Mouse (Mus musculus) neural tube, embryonic 13.5 days (tissue): ENCODE results near the gene Snx33. TPM values are rescaled to one million over a fixed set of nuclear protein-coding genes. Genes with fewer than 3 reads are reported as not detected.
A peak's percentile ranks its signal among the peaks of the same experiment; 100 is the strongest.
"Not testable (repeated sequence)": the region's sequence is repeated elsewhere in the genome, so short reads cannot be mapped to it uniquely, and the experiment has no call there.

ENCODE experiments used
- ATAC-seq: fragments of 200-750 bp; cut with Nextera tagmentation; 2 replicates; pipeline ENCODE4 v1.8.0; 2017; ENCODE audit warnings: low read depth, mild to moderate bottlenecking, moderate TSS enrichment, moderate library complexity
- H3K27ac ChIP-seq: fragments of 300-500 bp; sonication (generic); replicated peaks from 2 replicates; pipeline ENCODE4 v1.5.1; 2015; ENCODE audit warnings: moderate library complexity, mild to moderate bottlenecking, inconsistent platforms
- H3K27me3 ChIP-seq: fragments of 300-500 bp; sonication (generic); 2 replicates; pipeline ENCODE4 v1.6.1; 2015; ENCODE audit warnings: mild to moderate bottlenecking, inconsistent platforms
- H3K36me3 ChIP-seq: fragments of 300-500 bp; sonication (generic); 2 replicates; pipeline ENCODE4 v1.6.1; 2015; ENCODE audit warnings: mild to moderate bottlenecking, inconsistent platforms
- H3K4me1 ChIP-seq: fragments of 300-500 bp; sonication (generic); replicated peaks from 2 replicates; pipeline ENCODE4 v1.6.1; 2015; ENCODE audit warnings: inconsistent platforms
- H3K4me2 ChIP-seq: fragments of 300-500 bp; sonication (generic); 2 replicates; pipeline ENCODE4 v1.6.1; 2015; ENCODE audit warnings: inconsistent platforms, mild to moderate bottlenecking, moderate library complexity
- H3K4me3 ChIP-seq: fragments of 300-500 bp; sonication (generic); 2 replicates; pipeline ENCODE4 v1.5.1; 2015; ENCODE audit warnings: mild to moderate bottlenecking, inconsistent platforms
- H3K9ac ChIP-seq: fragments of 300-500 bp; sonication (generic); 2 replicates; pipeline ENCODE4 v1.6.1; 2015; ENCODE audit warnings: moderate library complexity, mild to moderate bottlenecking, inconsistent platforms
- H3K9me3 ChIP-seq: fragments of 300-500 bp; sonication (generic); 2 replicates; pipeline ENCODE4 v1.6.1; 2016; ENCODE audit warnings: inconsistent platforms
- WGBS: fragments of 180-500 bp; shearing (Covaris S2); methylation state at CpG from one replicate; pipeline ENCODE4 v1.1.7; 2015; 5-methylcytosine and 5-hydroxymethylcytosine counted together
- polyA plus RNA-seq: library from polyadenylated mRNA; unstranded; fragments of >200 nt; fragmentation: Nextera tagmentation; extraction: Ambion mirVana; gene quantifications from 2 replicates; pipeline ENCODE4 v1.2.1, GENCODE M21; 2015

Gene Snx33
- polyA plus RNA-seq, 1 experiment from 2014 or later: 2.9 TPM

DNA sequence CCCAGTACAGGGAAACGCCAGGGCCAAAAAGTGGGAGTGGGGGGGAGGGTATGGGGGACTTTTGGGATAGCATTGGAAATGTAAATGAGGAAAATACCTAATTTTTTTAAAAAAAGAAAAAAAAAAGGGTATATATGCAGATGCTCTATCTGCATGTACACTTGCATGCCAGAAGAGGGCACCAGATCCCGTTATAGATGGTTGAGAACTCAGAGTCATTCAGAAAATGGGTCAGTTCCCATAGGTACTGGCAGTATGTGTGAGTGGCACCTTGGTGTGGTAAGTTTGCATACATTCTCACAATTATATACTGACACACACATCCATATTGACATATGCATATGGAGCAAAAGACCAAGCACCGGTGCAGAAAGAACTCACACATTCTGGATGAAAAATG, 19.3 kb upstream of the Snx33 start:
- H3K9me3 ChIP-seq, H3K4me2 ChIP-seq, ATAC-seq, H3K4me3 ChIP-seq, H3K27ac ChIP-seq, H3K27me3 ChIP-seq, H3K9ac ChIP-seq, H3K36me3 ChIP-seq: not testable (repeated sequence)
- WGBS: 26% methylated on average over 3 of the region's 3 CpGs
- H3K4me1 ChIP-seq: peaks cover 14% of the 10 kb centered on the region

DNA sequence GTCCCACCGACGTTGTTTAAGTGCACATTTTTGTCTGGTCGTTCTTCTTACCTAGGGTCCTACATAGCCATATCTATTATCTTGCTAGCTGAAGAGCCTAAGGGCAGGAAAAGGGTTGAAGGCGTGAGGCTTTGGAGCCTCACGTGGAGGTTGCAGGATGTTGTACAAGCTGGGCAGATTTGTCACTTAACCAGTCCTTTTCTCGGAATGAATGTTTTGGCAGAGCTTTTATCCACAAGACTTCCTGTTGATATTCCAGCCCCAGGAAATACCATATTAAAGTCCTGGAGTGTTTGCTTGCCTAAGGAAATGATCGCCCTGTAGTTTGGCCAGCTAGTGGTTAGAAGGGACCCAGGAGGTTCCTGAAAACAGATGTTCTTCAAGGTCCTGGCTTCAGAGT, 10.2 kb upstream of the Snx33 start:
- H3K9ac ChIP-seq: peak overlapping the region; percentile 91
- peak overlapping the region; percentile 91 for H3K4me3 ChIP-seq
- no peaks in the 10 kb centered on the region for H3K9me3 ChIP-seq
- ATAC-seq: no peak
- peak overlapping the region; percentile 91; the same call in 1 of the 2 replicates for H3K27ac ChIP-seq
- 4% methylated on average over 7 of the region's 7 CpGs for WGBS
- peaks cover 24% of the 10 kb centered on the region for H3K4me1 ChIP-seq
- H3K4me2 ChIP-seq: peak overlapping the region; percentile 95
- H3K36me3 ChIP-seq: no peaks in the 10 kb centered on the region
- H3K27me3 ChIP-seq: no peaks in the 10 kb centered on the region

- Histone ChIP-seq H3K36me3 (no peaks in the 10 kb centered on the region), H3K4me1 (peaks cover 24% of the 10 kb centered on the region), H3K27me3 (no peaks in the 10 kb centered on the region), H3K9me3 (no peaks in the 10 kb centered on the region), H3K27ac (peak within 1 kb of the TSS; percentile 91), H3K9ac (peak within 1 kb of the TSS; percentile 91), H3K4me2 (peak within 1 kb of the TSS; percentile 95), H3K4me3 (peak within 1 kb of the TSS; percentile 91)
- ATAC-seq: peak; percentile 97
- under 1% methylated on average over 71 of the region's 73 CpGs for WGBS
Observed at GRCm38 (mm10) chr9:56937223-56938160, 9.3 kb upstream of the Snx33 start, which contains the start of gene Imp3. Gene Imp3, plus strand, starts transcription at chr9:56937475.

DNA sequence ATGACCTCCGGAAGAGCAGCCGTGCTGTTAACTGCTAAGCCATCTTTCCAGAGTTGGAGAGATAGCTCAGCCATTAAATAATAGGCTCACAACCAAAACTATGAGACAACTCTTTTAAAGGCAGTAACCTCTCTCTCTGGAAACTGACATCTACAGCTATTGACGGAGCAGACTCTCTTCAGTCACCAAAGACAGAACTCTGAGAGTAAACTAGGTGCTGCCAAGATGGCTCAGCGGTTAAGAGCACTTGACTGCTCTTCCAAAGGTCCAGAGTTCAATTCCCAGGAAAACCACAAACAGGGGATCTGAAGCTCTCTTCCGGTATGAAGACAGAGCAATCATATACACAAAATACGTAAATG, 8.7 kb upstream of the Snx33 start:
- H3K27me3 ChIP-seq: no peaks in the 10 kb centered on the region

GRCm38 (mm10) chr9:56930556-56930955, 2.4 kb upstream of the Snx33 start:
- Histone ChIP-seq H3K9ac (no peak overlapping the region), H3K4me3 (no peak overlapping the region), H3K9me3 (no peaks in the 10 kb centered on the region), H3K4me1 (peaks cover 30% of the 10 kb centered on the region), H3K27ac (no peak overlapping the region), H3K27me3 (peaks cover 19% of the 10 kb centered on the region), H3K4me2 (no peak overlapping the region), H3K36me3 (no peaks in the 10 kb centered on the region)
- WGBS: 85% methylated on average over 1 of the region's 1 CpGs
- no peak for ATAC-seq

More for the DNA sequence above, 8.7 kb upstream of the Snx33 start:
- Histone ChIP-seq H3K4me2 (peak overlapping the region; percentile 95), H3K9ac (peak overlapping the region; percentile 91), H3K36me3 (no peaks in the 10 kb centered on the region), H3K27ac (peak overlapping the region; percentile 91; the same call in 1 of the 2 replicates), H3K4me3 (peak overlapping the region; percentile 91), H3K9me3 (no peaks in the 10 kb centered on the region), H3K4me1 (peaks cover 24% of the 10 kb centered on the region)
- WGBS: 20% methylated on average over 6 of the region's 6 CpGs
- ATAC-seq: no peak; the same call in 1 of the 2 replicates

DNA sequence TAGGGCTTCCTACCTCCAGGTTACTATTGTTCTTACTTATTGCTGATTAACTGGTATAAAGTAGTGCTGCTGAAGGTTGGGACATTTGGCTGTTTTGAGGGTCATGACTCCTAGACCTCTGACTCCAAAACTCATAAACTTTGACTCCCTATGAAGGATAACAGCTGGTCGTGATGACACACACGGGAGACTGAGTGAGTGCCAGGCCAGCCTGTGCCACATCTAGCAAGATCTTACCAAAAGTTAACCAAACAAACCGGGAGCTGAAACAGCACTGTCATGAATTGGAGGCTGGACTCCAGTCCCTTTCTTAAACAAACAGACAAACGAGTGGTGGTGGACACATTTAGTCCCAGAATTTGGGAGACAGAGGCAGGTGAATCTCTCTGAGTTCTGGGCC, 1.3 kb upstream of the Snx33 start:
- Histone ChIP-seq H3K27me3 (peaks cover 19% of the 10 kb centered on the region), H3K4me2 (no peak overlapping the region), H3K27ac (no peak overlapping the region), H3K9ac (no peak overlapping the region), H3K4me1 (peaks cover 41% of the 10 kb centered on the region), H3K4me3 (no peak overlapping the region), H3K36me3 (no peaks in the 10 kb centered on the region), H3K9me3 (no peaks in the 10 kb centered on the region)
- WGBS: 68% methylated on average over 4 of the region's 4 CpGs
- no peak for ATAC-seq

DNA sequence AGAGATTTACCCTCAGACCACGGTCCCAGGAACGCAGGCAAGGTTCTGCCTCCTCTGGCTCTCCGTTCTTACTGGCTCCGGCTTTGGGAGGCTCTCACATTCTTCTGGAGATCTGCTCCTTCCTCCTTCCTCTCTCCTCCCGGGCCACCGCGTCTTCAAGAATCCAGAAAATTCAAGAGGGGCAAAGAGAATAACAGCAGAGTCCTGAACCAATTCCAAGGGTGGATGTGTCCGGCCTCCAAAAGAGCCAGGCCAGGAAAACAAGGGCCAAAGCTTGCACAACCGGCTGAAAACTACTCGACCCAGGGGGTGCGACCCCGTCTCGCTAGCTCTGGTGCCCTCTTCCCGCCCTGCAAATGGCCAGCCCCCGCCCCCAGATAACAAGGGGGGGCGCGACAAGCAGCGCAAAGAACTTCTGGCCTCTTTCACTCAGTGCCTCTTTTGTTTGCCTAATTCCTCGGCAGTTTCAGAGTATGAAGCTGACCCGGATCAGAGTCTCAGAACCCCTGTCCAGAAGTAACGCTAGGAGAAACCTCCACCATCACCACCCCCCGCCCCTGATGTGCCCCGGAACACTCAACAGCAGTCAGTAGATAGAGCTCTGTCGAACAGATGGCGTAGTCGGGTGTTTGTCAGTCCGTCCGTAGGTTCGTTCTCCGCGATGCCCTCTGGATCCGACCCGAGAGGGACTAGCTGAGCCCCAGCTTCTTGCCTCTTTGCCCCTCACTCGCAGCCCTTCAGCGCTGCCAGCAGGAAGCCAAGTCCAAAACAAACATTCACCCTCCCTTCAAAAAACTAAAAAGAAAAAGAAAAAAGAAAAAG, 769 bp downstream of the Snx33 start:
- Histone ChIP-seq H3K27ac (peak overlapping the region; percentile 86), H3K4me1 (peaks cover 55% of the 10 kb centered on the region), H3K36me3 (no peaks in the 10 kb centered on the region), H3K4me2 (peak overlapping the region; percentile 85), H3K9ac (peak overlapping the region; percentile 78), H3K4me3 (peak overlapping the region; percentile 65), H3K9me3 (no peaks in the 10 kb centered on the region), H3K27me3 (peaks cover 19% of the 10 kb centered on the region)
- under 1% methylated on average over 35 of the region's 35 CpGs for WGBS
- ATAC-seq: peak; percentile 28; the same call in 1 of the 2 replicates

DNA sequence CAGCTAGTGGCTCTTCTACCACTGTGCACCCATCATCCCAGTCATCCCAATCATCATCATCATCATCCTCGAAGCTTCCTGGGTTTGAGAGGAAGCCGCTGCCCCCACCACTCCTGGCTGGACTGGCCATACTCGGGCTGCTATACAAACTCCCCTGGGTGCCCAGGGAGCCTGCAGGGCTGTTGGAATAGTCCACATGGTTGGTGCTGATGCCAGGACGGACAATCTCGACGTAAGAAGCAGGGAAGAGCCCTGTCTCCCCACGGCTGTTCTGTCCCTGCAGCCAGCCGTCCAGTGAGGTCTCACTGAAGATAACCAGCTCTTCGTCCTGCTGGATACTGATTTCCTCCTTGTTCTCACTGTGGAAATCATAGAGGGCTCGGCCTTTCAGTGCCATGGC, 1.8 kb downstream of the Snx33 start:
- Histone ChIP-seq H3K27ac (no peak overlapping the region), H3K4me1 (peaks cover 55% of the 10 kb centered on the region), H3K4me3 (peak overlapping the region; percentile 65), H3K36me3 (peaks cover 10% of the 10 kb centered on the region; the same call in 1 of the 2 replicates), H3K9me3 (no peaks in the 10 kb centered on the region; the same call in 1 of the 2 replicates), H3K27me3 (peaks cover 19% of the 10 kb centered on the region), H3K9ac (no peak overlapping the region), H3K4me2 (peak overlapping the region; percentile 85)
- no peak for ATAC-seq
- 84% methylated on average over 10 of the region's 10 CpGs for WGBS

DNA sequence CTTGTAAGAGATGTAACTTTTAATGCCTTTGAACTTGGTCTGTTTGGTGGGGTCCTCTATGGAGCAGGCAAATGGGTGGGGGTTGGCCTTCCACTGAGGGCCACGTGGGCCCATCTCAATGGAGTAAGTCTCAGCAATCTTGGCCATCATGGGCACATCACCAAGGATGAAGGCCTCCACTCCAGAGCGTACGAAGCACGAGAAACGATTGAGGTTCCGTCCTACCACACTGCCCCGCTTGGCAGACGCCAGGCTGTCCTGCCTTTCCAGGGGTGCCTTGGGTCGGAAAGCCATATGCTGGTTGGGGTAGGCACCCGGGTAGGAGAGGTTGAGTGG, 2.2 kb downstream of the Snx33 start:
- no peak overlapping the region for H3K9ac ChIP-seq
- H3K9me3 ChIP-seq: no peaks in the 10 kb centered on the region; the same call in 1 of the 2 replicates
- H3K27ac ChIP-seq: no peak overlapping the region
- H3K4me2 ChIP-seq: peak overlapping the region; percentile 85
- H3K36me3 ChIP-seq: peaks cover 10% of the 10 kb centered on the region; the same call in 1 of the 2 replicates
- no peak overlapping the region for H3K4me3 ChIP-seq
- no peak for ATAC-seq
- peaks cover 19% of the 10 kb centered on the region for H3K27me3 ChIP-seq
- 94% methylated on average over 10 of the region's 10 CpGs for WGBS
- peaks cover 55% of the 10 kb centered on the region for H3K4me1 ChIP-seq

DNA sequence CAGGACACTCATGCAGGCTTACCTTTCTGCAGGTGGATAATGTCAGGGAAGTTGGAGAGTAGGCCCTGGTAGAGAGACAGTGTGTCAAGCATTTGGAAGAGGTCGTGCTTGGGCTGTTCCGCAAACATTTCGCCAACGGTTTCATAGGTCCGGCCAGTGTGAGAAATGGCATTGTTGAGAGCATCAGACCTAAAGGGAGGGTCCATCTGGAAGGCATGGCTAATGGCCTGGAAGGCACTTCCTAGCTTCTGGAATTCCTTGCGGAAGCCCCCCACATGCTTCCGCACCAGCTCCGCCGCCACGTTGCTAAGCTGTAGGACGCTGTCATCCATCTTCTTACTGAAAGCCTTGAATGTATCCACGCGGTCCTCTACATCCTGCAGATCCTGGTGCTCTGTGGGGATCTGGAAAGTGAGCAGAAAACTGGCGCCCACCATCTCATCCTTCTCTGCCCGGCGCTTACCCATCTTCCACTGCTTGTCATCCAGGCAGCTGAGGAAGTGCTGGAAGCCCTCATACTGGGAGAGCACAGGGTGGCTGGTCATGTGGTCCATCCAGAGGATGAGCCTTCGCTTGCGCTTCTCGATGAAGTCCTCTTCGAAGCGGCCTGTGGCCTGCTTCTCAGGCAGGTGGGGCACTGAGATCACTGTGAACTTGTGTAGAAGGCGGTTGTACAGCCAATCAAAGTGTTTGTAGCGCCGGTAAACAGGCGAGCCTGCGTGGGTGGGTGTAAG, 2.7 kb downstream of the Snx33 start:
- no peaks in the 10 kb centered on the region; the same call in 1 of the 2 replicates for H3K9me3 ChIP-seq
- peak overlapping the region; percentile 85 for H3K4me2 ChIP-seq
- H3K4me3 ChIP-seq: peak overlapping the region; percentile 13
- peaks cover 55% of the 10 kb centered on the region for H3K4me1 ChIP-seq
- peaks cover 18% of the 10 kb centered on the region for H3K27me3 ChIP-seq
- no peak for ATAC-seq
- no peak overlapping the region; the same call in 1 of the 2 replicates for H3K9ac ChIP-seq
- 80% methylated on average over 26 of the region's 26 CpGs for WGBS
- H3K27ac ChIP-seq: peak overlapping the region; percentile 47; the same call in 1 of the 2 replicates
- H3K36me3 ChIP-seq: peaks cover 10% of the 10 kb centered on the region; the same call in 1 of the 2 replicates

DNA sequence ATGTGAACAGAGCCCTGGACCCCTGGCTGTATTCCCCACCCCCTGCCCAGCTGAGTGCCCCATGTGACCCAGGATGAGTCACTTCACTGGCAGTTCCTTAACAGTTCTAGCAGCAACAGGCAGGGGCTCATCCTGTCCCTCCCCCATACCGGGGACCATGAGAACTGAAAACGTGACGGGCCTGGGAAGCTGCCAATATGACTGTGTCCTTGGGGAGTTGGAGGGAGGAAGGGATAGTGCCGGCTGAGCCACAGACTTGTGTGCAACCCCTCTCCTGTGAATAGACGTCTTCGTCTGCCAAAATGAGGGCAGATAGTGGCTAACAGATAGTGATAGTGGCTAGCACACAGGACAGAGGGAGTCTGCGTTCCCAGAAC, 3.5 kb downstream of the Snx33 start:
- H3K27ac ChIP-seq: peak overlapping the region; percentile 47; the same call in 1 of the 2 replicates
- H3K9ac ChIP-seq: peak overlapping the region; percentile 49
- H3K4me3 ChIP-seq: peak overlapping the region; percentile 13
- no peak for ATAC-seq
- 21% methylated on average over 7 of the region's 7 CpGs for WGBS
- peaks cover 55% of the 10 kb centered on the region for H3K4me1 ChIP-seq
- peak overlapping the region; percentile 85 for H3K4me2 ChIP-seq
- peaks cover 10% of the 10 kb centered on the region; the same call in 1 of the 2 replicates for H3K36me3 ChIP-seq
- H3K9me3 ChIP-seq: no peaks in the 10 kb centered on the region; the same call in 1 of the 2 replicates
- peaks cover 11% of the 10 kb centered on the region for H3K27me3 ChIP-seq
